Mouse (Mus musculus) lung, postnatal 4 days (tissue): ENCODE measurements at regions not wholly inside any gene's neighbourhood (a gene's known extent, or its start where the extent isn't known, plus 50 kb on each side); places are given as distances from the start of the nearest gene placed in this dataset.
"Not testable (repeated sequence)": the region's sequence is repeated elsewhere in the genome, so short reads cannot be mapped to it uniquely, and the experiment has no call there.

Experiments
- DNase-seq, 2 experiments: peaks; one replicate each; pipeline ENCODE4 v3.0.0; 2021

DNA sequence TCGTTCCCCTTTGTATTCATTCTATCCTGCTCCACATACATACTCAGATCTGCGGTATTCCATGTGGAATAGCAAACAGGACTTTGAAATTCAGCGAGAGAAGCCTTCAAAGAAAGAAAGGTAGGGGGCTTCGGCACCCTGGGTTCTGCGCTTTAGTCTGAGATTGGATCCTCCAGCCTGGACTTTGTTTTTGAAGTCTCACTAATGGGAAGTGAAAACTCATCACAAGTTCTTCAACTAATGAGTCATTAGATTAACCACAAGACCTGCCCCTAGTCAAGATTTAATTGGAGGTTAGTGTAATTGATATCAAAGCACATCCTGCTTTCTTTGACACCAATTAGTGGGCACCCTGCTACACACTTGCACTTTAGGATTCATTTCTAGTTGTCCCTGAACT, 492.5 kb upstream of the Zfp960 start:
- no peak for DNase-seq

DNA sequence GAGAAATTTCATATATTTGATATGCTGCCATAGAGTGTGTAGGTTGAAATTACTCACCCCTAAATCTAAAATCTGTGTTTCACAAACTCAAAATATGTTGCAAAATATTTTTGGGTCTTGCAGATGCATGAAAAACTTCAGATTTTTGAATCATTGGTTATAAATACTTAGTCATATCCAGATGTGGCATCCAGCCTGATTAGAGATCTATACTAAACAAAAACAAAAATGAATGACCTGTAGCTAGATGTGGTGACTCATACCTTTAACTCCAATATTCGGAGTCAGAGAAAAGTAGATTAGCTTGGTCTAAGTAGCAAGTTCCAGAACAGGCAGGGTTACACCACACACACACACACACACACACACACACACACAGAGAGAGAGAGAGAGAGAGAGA, 475.1 kb upstream of the Zfp960 start:
- no peak for DNase-seq

DNA sequence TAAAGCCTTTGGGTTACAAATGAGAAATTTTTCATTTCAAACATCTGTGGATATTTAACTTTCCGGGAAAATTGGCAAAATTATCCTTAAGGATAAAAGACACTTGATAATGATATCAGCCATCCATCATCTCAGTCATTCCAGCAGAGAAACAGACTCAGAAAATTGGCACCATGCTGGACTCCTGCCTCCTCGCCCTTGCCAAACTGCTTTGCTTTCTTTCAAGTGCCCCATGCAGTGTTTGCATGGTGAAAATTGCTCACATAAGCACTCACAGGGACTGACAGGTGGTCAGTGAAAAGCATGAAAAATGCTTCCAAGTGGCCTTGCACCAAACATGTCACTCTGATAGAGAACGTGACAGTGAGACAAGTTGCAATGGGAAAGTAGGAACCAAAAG, 464.2 kb upstream of the Zfp960 start:
- no peak for DNase-seq

GRCm38 (mm10) chr17:16612405-16612979, 451.4 kb upstream of the Zfp960 start:
- DNase-seq, result no peak

GRCm38 (mm10) chr17:16621931-16622556, 441.9 kb upstream of the Zfp960 start:
- DNase-seq, result no peak

DNA sequence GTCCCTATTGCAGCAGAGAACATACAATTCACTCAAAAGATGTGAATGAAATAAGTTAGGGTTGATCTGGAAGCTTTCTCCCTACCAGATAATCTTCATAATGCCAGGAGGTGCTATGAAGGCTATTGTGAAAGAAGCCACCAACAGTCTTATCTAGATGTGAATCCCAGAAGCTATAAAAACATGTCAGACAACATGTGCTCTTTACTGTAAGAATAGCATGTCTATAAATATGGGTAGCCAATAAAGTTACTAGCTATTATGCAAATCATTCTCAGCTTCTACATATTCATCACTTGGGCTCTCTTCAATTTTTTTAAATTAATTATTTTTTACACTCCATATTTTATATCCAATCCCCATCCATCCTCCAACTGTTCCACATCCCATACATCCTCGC, 434.1 kb upstream of the Zfp960 start:
- DNase-seq, result no peak

DNA sequence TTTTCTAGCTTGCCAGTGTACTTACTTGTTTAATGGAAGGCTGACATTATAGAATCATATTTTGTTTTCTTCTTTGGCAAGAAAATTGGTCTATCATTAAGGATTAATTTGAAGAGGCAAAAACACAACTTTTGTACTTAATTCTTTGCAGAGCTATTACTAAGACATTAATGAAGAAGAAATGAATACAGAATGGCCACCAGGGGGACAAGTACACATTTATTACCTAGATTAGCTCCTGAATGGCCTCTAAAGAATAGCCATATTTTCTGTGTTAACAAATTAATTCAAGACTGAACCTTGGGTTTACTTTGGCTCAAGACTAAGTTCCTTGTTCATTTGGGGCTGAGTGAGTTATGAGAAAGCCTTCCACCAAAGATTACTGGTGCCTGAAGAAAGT, 430.5 kb upstream of the Zfp960 start:
- no peak for DNase-seq

DNA sequence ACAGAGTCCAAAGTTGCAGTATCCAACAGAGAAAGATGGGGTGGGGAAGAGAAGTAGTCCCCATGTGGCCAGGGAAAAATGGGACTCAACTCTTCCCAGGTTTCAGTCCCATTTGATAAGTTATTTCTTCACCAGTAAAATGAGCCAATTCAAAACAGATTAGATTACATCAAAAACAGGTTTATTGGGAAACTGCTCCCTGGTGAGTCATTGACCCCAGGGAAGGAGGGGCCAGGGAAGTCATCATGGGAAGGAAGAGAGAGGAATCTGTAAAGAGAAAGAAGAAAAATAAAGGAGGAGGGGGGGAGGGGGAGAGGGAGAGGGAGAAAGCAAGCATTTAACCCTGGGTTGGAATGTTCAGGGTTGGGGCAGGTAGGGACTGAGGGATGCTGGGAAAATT, 426.4 kb upstream of the Zfp960 start:
- no peak for DNase-seq

GRCm38 (mm10) chr17:16647942-16648341, 416.0 kb upstream of the Zfp960 start:
- DNase-seq, result no peak

- no peak for DNase-seq
These were observed 398.7 kb upstream of the Zfp960 start for GRCm38 (mm10) chr17:16665253-16665652.

GRCm38 (mm10) chr17:16667606-16668005, 396.3 kb upstream of the Zfp960 start:
- DNase-seq, result no peak

GRCm38 (mm10) chr17:16704199-16704598, 359.7 kb upstream of the Zfp960 start:
- no peak for DNase-seq

GRCm38 (mm10) chr17:16705890-16706289, 358.0 kb upstream of the Zfp960 start:
- no peak for DNase-seq

- no peak for DNase-seq
These were observed 337.0 kb upstream of the Zfp960 start for GRCm38 (mm10) chr17:16726904-16727303.

- no peak for DNase-seq
These were observed 310.8 kb upstream of the Zfp960 start for GRCm38 (mm10) chr17:16753090-16753489.

DNA sequence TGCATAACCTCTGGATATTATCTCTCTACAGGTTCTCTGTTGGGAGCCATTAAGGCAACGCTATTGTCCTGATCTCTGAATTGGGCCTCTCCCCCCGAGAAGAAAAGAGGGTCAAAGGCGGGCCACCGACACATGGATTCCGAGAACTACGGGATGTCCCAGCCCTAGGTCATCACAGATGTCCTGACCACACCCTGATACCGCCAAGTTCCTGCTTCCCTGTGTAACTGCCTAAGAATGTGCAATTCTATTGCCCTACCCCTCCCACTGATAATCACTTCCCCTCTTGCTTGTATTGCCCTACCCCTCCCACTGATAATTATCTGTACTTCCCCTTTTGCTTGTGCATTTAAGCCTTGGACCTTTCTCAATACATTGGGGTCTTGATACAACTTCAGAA, 293.3 kb upstream of the Zfp960 start:
- DNase-seq, result not testable (repeated sequence)

DNA sequence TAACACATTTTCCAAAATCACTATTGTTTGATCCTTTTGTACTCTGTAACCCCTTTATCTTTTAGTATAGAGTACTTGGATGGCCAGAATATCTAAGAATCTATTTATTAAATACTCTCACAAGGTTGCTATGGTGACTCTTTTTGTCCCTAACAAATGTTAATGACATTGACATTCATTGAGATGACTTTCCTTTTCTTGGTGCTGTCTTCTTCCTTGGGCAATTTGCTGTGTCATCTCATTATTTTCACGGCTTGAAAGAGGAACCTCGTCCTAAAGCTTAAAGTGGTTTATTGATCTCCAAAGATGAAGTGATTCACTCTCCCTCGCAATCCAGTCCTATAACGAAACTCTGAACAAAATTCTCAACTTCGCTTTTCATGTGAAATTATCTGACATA, 265.6 kb upstream of the Zfp960 start:
- DNase-seq, result no peak

DNA sequence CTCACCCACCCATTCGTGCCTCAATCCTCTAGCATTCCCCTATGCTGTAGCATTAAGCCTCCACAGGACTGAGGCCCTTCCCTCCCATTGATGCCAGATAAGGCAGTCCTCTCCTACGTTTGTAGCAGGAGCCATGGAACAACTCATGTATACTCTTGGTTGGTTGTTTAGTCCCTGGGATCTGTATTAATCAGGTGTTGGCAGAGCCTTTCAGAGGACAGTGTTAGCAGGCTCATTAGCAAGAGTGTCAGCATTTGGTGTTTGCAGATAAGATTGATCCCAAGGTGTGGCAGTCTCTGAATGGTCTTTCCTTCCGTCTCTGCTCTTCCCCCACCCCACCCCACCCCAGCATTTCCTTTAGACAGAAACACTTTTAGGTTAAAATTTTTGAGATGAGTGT, 258.9 kb upstream of the Zfp960 start:
- DNase-seq, result no peak

DNA sequence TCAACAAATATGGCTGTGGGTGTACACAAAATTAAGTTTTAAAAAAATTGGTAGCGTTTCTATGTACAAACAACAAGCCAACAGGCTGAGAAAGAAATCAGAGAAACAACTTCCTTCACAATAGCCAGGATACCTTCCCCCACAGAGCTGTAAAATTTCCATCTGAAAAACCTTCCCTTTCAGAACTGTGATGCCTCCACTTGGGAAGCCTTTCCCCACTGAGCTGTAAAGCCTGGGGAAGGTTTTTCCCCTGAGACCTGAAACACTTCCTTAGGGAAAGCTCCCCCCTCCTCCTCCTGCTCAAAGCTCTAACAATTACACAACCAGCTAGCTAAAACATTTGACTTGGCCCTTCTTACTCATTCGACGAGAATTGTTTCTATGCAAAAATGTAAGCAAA, 245.5 kb upstream of the Zfp960 start:
- DNase-seq, result no peak

GRCm38 (mm10) chr17:16821716-16822115, 242.2 kb upstream of the Zfp960 start:
- DNase-seq, result no peak

DNA sequence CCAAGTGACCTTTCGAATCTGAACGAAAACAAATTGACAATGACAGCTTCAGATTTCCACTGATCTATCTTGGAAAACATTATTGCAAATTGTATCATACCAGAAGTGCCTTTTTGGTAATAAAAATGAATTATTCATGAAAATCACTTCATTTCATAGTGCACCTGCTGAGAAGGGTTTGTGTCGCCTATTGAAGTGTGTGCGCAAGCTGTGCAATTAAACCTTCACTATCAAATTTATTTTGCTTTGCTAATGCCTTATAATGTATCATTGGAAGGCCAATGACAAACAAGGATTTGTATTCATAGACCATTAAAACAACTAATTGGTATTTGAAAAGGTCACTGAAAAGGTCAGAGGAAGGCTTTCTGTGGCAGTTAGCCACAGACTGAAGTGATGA, 224.8 kb upstream of the Zfp960 start:
- DNase-seq, result no peak

- no peak for DNase-seq
These were observed 203.1 kb upstream of the Zfp960 start for GRCm38 (mm10) chr17:16860771-16861170.

GRCm38 (mm10) chr17:16900791-16901190, 163.1 kb upstream of the Zfp960 start:
- peak in 1 of 2 experiments; percentile 18 for DNase-seq

DNA sequence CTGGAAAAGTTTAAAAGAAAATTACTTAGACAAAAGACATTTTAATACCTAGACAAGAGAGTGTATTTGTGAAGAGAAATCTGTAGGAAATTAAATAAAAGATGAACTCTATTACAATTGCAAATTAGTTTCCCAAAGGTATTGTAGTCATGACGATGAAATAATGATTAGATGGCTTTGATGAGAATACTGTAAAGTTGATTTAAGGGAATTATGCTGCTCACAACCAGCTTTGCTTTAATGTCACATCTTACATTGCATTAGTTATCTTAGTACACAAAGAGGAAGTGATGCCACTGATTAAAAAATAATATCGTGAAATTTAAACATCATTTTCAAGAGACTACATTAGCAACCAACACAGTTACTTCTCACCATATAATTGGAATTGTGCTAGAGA, 145.7 kb upstream of the Zfp960 start:
- DNase-seq, result no peak

GRCm38 (mm10) chr17:16926200-16926599, 137.7 kb upstream of the Zfp960 start:
- no peak for DNase-seq
